Mouse (Mus musculus) embryonic facial prominence, embryonic 14.5 days (tissue): Measurements from ENCODE around the gene Gm20814. TPM values are rescaled to one million over a fixed set of nuclear protein-coding genes. Genes with fewer than 3 reads are reported as not detected.
"Not testable (repeated sequence)": the region's sequence is repeated elsewhere in the genome, so short reads cannot be mapped to it uniquely, and the experiment has no call there.

ENCODE experiments used
- ATAC-seq: fragments of 200-750 bp; cut with Nextera tagmentation; 2 replicates; pipeline ENCODE4 v1.8.0; 2017; ENCODE audit warnings: low read depth, moderate number of reproducible peaks, moderate TSS enrichment
- DNase-seq: peaks from one replicate; pipeline ENCODE4 v3.0.0-alpha.2; 2015; ENCODE audit warnings: low spot score
- H3K27ac ChIP-seq: fragments of 300-500 bp; sonication (generic); replicated peaks from 2 replicates; pipeline ENCODE4 v1.5.1; 2014; ENCODE audit warnings: low read depth, mild to moderate bottlenecking, low read length, moderate library complexity
- H3K27me3 ChIP-seq: fragments of 300-500 bp; sonication (generic); replicated peaks from 2 replicates; pipeline ENCODE4 v1.6.1; 2014; ENCODE audit warnings: low read length; ENCODE audit not compliant: control insufficient read depth, insufficient read depth
- H3K36me3 ChIP-seq: fragments of 300-500 bp; sonication (generic); 2 replicates; pipeline ENCODE4 v1.6.1; 2014; ENCODE audit warnings: low read length, mixed read lengths; ENCODE audit not compliant: control insufficient read depth, insufficient read depth
- H3K4me1 ChIP-seq: fragments of 300-500 bp; sonication (generic); 2 replicates; pipeline ENCODE4 v1.6.1; 2014; ENCODE audit warnings: antibody characterized with exemption, low read length; ENCODE audit not compliant: control insufficient read depth, insufficient read depth
- H3K4me2 ChIP-seq: fragments of 300-500 bp; sonication (generic); 2 replicates; pipeline ENCODE4 v1.6.1; 2014; ENCODE audit warnings: low read depth, mild to moderate bottlenecking, low read length, moderate library complexity, mixed read lengths
- H3K4me3 ChIP-seq: fragments of 300-500 bp; sonication (generic); 2 replicates; pipeline ENCODE4 v1.5.1; 2014; ENCODE audit warnings: low read depth, mild to moderate bottlenecking, low read length
- H3K9ac ChIP-seq: fragments of 300-500 bp; sonication (generic); 2 replicates; pipeline ENCODE4 v1.6.1; 2014; ENCODE audit warnings: low read depth, mild to moderate bottlenecking, low read length, moderate library complexity, mixed read lengths
- H3K9me3 ChIP-seq: fragments of 300-500 bp; sonication (generic); 2 replicates; pipeline ENCODE4 v1.6.1; 2016; ENCODE audit warnings: low read length; ENCODE audit not compliant: control insufficient read depth
- WGBS: fragments of 180-500 bp; shearing (Covaris S2); extraction: QIAGEN DNeasy Blood & Tissue Kit; methylation state at CpG from one replicate; pipeline ENCODE4 v1.1.7; 2014; 5-methylcytosine and 5-hydroxymethylcytosine counted together
- polyA plus RNA-seq: library from polyadenylated mRNA; unstranded; fragments of >200 nt; fragmentation: Nextera tagmentation; extraction: Ambion mirVana; gene quantifications from 2 replicates; pipeline ENCODE4 v1.2.1, GENCODE M21; 2014

The Gm20814 gene
- not detected in 2 replicates for polyA plus RNA-seq

DNA sequence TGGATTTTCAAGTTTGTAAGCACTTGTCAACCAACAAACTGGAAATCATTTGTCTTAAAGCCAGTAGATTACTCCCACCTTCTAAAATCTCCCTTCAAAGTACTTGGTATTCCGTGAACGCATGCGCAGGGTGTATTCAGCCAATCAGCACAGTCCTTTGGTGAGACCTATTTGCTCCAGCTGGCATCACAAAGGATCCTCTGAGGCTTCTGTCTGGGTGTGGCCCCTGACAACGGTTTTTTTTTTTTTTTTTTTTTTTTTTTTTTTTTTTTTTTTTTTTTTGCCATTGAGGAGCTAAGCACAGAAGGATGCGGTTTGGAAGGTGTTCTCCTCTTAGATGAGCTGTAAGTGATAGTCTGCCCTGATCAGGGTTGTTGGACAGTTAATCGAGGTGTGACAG lies at the start of gene Gm20814:
TSS of gene Gm20814 (plus strand) at position 301 of the 400 bp plus-strand sequence.
- H3K27me3 ChIP-seq, H3K36me3 ChIP-seq, H3K4me3 ChIP-seq, H3K4me2 ChIP-seq, ATAC-seq, H3K9me3 ChIP-seq, H3K9ac ChIP-seq, DNase-seq, H3K4me1 ChIP-seq, H3K27ac ChIP-seq: not testable (repeated sequence)
- no CpG with 5 or more reads among the region's 6 CpGs for WGBS
